Mouse (Mus musculus): ENCODE measurements around the gene Dennd5a.

The Dennd5a gene

DNA sequence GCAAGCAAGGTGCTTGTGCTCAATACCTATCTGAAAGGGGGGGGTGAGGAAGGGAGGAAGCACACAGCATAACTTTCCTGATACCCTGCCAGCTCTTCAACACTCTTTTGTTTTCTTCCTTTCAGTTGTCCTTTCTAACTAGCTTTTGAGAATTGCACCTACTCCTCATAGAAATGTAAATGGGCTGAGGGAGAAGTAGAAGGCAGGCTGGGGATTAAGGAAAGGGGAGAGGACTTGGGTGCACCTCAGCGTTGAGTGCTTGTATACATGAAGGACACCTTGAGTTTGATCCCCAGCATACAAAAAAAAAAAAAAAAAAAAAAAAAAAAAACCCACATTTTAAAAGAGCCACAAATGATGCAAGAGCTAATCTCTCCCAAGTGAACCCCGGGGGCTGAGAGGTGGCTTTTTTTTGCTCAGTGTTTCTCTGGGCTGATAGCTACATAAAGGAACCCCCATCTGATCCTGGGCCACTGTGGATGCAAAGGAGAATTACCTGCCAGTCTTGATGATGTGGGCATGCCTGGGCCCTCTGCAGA lies 78.6 kb downstream of the Dennd5a start:
- DNase-seq (ENCODE audit: low spot score), result no peak

DNA sequence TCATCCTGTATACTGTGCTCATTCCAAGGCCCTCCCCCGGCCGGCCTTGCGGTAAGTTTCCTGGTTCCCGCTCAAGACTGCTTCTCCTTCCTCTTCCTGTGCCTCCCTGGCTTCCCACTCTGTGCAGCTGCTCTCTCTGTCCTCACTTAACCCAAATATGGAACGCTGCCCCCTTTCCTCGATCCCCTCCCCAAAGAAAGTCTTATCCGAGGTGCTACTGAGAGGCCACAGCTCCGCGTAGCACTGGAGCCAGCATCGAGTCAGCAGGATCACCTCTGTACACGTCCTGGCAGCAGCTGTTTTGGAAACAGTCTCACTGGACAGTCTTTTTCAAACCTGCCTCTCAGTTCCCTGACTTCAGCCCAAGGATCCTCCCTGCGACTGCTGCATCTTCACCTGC lies 81.1 kb downstream of the Dennd5a start:
- no peak for DNase-seq (ENCODE audit: low spot score)

DNA sequence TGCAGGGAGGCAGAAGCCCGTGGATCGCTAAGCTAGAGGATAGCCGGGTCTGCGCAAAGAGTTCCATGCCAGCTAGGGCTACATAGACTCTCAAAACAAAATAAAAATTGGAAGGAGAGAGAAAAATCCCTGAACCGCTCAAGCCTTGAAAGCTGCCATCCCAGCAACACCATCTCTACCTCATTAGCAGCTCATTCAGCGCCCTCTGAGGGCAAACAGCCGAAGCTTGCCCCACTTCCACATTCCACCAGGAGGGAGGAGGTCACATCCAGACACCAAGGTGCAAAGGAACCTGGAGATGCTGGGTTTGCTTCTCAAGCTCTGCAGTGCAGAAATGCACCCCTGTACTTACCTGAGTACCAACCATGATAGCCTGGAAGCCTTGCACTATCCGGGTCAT lies 84.2 kb downstream of the Dennd5a start:
- DNase-seq (ENCODE audit: low spot score), result no peak

DNA sequence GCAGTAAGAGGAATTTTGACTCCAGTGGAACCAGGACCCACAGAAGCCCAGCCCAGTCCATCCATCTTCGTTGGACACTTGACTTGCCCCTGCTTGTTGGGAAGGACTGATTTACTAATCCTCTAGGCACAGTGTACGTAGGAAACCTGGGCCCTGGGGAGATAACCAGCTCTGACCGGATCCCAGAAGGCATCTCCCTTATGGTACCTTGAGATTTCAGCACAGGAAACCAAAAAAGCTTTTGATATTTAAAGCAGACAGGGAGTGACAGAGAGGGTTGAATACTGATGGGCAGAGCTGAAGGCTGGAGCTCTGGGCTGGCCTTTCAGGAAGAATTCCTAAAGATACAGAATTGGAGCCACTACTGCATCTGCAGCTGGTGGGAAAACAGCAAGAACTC lies 84.7 kb downstream of the Dennd5a start:
- DNase-seq (ENCODE audit: low spot score), result no peak

DNA sequence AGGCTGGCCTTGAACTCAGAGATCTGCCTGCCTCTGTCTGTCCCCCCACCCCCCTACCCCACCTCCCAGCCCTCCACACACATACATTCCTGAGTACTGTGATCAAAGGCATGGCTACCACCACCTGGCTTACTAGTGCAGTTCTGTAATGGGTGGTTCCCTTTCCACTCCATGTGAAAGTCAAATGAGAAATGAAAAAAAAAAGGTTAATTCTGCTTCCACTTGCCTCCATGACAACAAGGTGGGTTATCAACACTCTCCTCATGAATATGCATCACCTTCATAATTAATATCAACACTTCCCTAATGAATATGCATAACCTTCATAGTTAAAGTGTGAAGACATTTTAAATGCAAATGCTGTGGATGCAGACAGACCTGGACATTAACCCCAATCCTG lies 85.2 kb downstream of the Dennd5a start:
- no peak for DNase-seq (ENCODE audit: low spot score)

DNA sequence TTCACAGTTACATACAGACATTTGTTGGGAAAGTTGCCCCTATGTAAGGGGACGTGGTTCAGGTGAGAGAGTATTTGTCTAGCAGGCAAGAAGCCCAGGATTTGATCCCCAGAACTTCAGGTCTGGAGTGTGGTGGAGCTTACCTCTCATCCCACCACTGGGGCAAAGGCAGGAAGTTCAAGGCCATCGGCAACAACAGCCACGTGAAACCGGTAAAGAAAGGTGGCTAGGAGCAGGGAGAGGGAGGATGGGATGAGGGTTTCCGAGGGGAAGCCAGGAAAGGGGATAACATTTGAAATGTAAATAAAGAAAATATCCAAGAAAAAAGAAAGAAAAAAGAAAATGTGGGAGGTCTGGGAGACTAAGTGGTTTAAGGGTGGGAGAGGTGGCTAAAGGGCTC lies 87.1 kb downstream of the Dennd5a start:
- no peak for DNase-seq (ENCODE audit: low spot score)

DNA sequence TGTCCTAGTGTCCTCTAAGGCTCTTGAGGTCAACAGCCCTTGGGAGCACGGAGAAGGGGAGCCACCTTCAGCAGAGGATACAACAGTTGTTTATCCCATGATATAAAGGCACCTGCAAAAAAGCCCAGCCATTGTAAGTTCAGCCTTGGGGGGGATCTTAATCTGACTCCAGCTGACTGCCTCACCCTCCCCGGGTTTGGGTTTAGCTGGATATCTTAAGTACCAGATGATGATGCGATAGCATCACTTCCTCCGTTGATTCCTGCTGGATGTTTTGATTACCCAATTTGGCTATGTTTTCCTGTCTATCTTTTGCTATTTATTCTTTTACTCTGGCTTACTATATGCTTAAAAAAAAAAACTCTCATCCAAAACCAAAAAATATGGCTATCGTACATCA lies 89.0 kb downstream of the Dennd5a start:
- DNase-seq (ENCODE audit: low spot score), result no peak

DNA sequence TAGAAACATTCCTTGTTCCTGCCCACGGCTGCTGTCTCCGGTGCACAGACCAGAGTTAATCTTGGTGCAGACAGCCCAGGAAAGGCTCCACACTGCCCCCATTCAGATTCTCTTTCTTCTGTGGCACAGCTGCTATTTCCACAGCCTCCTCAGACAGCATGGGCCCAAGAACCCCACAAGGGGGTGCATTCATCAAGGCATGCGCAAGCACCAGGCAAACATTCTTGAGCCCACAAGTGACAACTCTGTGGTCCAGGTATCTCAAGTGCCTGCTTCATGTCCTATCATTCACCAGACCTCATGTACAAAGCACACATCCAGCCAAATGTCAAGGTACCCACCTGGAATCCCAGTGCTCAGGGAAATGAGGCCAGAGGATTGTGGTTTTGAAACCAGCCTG lies 91.8 kb downstream of the Dennd5a start:
- DNase-seq (ENCODE audit: low spot score), result no peak

DNA sequence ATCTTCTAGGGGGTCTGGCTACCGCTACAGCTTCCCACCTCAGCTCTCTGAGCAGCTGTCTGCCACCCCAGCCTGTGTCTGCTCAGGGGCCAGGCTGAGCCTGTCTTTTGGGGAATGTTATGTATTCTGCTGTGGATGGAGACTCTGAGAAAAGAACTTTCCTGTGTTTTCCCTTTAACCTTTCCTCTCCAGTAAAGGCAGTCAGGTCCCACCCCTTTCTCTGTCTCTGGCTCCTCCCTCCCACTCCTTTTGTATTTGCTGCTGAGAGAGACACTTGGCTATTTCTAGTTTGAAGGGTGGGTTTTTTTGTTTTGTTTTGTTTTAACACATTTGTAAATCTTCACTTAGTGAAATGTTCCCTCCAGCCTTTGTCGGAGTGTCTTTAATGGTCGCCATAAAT lies 93.6 kb downstream of the Dennd5a start:
- DNase-seq (ENCODE audit: low spot score), result no peak

DNA sequence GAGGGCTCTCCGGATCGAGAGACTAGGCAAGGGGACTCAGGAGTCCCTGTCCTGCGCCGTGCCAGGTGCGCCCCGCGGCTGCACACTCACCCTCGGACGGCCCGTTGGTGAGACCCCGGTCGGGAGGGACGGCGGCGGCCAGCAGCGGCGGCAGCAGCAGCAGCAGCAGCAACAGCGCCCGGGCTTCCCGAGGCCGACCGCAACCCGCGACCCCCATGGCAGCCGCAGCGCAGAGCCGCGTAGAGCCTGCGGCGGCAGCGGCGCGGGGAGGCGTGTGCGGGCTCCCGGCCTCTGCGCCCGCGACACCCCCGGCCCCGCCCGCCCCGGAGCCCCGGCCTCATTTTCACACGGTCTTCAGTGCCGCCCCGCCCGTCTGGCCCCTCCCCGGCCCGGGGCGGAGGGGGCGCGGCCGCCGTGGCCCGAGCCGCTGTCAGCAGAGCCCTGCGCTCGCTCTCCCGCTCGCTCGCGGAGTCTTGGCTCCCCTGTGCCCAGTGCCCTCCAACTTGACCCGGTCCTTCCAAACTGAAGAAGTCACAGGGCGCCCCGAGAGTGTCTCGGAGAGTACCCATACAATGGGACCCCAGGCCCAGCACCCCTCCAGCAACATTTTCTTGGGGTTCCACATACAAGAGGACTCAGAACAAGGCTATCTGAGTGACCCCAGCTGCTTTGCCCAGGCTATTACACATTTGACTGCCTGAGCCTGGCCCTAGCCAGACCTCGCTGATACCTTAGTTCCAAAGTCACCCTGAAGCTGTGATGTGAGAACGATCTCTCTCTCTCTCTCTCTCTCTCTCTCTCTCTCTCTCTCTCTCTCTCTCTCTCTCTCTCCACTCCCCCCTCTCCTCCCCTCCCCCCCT lies 94.7 kb downstream of the Dennd5a start, which contains the start of gene Scube2:
Gene Scube2 (minus strand): TSS at position 310 of the 860 bp plus-strand sequence.
- DNase-seq (ENCODE audit: low spot score), result no peak

DNA sequence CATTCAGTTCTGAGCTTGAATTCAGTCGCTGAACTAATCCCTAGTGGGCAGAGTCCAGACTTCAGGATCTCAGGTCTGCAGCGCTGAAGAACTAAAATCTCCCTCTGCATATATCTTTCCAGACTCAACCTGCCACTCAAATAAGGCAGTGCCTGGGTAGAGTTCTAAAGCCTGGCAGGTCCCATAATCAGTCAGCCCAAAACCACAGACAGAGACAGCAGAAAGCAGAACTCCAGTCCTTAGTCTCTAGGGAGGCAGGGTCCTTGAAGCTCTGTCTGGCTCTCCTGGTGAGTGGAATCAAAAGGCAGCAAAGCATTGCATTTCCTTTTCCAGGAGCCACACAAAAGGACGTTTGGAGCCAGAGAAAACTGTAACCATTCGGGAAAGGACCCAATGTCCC lies 96.7 kb downstream of the Dennd5a start:
- DNase-seq (ENCODE audit: low spot score), result no peak

DNA sequence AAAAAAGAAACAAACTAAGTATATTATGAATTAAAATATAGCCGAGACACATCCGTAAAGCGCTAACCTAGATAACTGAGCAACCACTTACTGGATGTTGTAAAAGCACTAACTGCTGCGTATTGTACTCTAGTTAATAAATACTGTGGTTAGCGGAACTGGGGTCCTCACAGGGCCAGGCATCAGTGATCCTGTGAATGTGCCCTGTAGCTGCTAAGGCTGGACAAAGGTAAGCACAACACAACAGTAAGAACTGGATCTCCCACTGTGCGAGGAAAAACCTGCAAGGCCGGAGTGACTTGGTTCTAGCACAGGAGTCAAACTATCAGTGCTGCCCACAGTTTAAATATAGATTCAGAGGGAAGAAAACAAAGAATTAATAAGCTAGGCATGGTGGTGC lies 100.1 kb downstream of the Dennd5a start:
- DNase-seq (ENCODE audit: low spot score), result no peak

DNA sequence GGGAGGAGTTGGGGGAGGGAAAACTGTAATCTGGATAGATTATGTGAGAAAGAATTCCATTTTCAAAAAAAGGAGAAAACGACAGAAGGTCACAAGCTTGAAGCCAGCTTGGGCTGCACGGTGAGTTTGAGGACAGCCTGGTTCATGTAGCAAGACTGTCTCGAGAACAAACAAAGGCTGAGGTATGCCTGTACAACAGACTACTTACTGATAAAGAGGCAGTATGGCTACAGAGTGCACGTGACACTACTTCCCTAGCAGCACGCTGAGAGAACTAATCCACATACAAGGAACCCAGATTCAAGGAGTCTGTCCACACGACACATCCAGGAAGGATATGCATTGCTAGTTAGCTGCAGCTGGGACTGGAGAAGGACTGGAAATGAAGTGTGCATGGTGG lies 100.9 kb downstream of the Dennd5a start:
- no peak for DNase-seq (ENCODE audit: low spot score)

DNA sequence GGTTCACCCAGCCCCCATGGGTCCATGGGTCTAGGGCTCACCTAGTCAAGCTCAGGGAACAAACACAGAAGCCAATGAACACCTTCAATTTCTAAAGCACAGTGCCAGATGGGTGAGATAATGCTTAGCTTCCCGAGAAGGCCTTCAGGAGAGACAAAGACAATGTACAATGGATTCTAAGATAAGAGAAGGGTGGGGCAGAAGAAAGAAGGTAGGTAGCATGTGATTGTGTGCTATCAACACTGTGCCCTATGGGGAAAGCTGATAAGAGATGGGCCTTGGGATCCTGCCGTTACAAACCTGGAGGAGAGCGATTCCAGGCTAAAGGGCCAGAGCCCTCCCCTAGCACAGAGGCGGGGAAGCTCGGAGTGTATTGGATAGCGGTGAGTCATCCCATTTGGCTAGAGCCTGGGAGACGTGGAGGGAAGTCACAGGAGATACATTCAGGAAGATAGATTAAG lies 107.5 kb downstream of the Dennd5a start:
- no peak for DNase-seq (ENCODE audit: low spot score)

DNA sequence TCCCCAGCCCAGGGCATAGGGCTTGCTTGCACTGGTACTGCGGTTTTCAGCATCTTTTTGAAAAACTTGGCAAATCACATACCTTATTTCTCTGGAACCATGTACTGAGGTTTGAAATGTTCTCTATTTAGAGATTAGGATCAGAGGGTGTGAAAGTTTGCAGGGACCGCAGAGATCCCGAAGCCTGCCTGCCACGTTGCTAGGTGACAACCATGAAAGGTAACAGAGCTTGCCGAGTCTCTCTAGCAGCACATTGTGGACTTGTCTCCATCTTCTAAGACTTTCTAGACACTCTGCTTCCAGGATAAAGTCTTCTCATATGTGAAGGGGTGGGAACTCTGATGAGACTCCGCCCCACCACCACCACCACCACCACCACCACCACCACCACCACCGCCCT lies 108.3 kb downstream of the Dennd5a start:
- DNase-seq (ENCODE audit: low spot score), result no peak

DNA sequence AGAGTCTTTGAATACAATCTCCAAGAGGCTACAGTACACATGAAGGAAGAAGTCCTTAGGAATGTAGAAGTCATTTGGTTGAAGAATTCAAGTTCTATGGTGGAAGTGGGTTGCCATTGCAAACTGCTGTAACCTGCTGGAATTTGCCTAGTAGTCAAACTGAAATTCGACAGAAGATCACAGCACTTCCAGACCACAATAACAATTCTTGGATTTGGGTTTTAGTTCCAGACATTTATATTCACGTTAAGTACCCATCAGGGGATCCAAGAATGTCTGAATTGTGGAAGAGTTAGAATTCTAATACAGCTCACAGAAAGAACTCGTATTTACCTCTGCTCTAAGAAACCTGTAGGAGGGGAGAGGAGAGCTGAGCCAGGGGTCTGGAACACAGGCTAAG lies 109.7 kb downstream of the Dennd5a start:
- no peak for DNase-seq (ENCODE audit: low spot score)

DNA sequence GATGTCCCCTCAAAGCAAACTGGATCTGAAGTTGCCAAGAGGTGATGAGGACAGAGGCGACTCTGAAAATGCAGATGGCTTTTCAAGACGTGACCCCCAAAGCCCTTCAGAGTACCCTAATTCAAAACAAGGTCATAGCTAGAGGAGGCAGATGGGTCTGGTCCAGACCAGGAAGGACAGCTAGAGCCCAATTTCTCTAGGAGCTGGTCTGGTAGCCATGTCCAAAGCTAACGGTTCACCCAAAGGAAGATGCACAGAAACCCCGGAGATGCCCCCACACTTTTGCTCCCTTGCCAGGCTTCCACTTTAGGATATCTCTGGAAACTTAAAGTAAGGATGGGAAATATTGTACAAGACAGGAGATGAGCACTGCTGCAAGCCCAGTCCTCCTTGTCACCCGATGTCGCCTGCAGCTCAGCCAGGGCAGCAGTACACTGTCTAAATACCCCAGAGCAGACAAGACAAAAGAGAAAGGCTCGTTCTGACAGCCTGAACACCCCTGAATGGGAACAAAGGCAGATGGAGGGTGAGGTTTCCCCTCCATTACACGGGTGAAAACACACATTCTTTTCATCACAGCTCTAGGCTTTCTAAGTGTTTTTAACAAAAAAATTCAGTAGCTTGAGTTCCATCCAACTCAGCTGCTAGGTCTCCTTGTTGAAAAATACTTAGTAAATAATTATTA lies 110.4 kb downstream of the Dennd5a start:
- no peak for DNase-seq (ENCODE audit: low spot score)

DNA sequence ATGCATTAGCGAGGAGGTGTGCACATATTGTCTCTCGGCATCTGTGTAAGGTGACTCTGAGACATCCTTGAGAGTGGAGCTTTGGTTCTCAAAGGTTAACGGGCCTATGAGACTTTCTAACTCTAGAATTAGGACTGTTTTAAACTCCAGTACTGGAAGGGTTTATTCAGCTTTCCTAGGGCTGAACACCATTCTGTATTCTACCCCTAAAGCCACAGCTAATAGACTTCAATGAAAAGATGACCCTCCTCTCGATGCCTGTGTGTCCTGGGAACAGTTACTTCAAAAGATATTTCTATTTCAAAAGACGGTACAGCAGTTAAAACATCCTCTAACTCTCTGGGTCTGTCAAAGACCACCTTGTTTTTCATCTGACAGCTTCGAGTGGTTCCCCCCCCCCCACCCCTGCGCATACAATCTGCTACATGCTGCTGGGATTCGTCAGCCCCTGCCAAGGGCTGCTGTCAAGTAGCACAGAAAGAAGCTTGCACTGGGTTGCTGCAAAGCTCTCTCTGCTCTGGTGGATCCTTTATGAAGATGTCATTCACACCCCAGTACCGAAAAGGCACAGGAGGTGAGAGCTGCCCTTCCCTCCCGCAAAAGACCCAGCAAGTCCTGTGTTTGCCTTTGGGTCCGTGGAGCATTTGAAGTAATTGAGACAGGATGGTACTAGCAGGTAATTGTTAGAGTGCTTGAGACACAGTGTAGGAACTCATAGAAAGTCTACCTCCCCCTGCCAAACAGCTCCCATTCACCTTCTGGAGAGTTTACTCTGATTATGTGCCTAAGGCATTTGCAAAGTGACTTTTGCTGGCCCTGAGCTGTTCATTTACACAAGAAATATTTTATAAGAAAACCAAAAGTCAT lies 111.2 kb downstream of the Dennd5a start:
- DNase-seq (ENCODE audit: low spot score), result no peak

DNA sequence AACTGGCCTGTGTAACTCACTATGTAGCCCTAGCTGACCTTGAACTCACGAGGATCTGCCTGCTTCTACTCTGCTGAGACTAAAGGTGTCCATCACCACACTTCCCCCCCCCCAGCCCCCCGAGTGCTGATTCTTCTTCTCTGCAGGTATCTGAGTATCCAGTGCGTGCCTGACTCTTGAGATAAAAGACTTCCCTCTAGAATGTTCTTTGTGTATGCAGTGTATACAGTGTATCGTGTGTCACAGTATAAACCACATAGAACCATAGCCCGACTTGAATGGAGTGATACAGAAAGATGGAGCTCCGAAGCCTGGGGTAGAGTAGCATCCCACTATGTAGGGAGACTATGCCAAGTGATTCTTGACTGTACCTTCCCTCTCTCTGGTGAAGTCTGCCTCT lies 116.2 kb downstream of the Dennd5a start:
- DNase-seq (ENCODE audit: low spot score), result no peak

Measured in ovary, adult 18-20 months (tissue).